Mouse (Mus musculus): ENCODE measurements around the gene Zer1. TPM values are rescaled to one million over a fixed set of nuclear protein-coding genes. Genes with fewer than 3 reads are reported as not detected.
A peak's percentile ranks its signal among the peaks of the same experiment; 100 is the strongest.

Gene Zer1
- polyA plus RNA-seq, 1 experiment = 62.4 TPM

GRCm38 (mm10) chr2:30123729-30124471 lies 485 bp downstream of the Zer1 start:
- H3K27ac ChIP-seq (ENCODE audit: control insufficient read depth, insufficient read depth, low read depth, low read length) = peak overlapping the region; percentile 84
- no peak for TF ChIP-seq CTCF (IDR thresholded peaks at IDR 0.05; ENCODE audit: control insufficient read depth, insufficient read depth, insufficient replicate concordance, low read depth, low read length)
- TF ChIP-seq POLR2A (IDR thresholded peaks at IDR 0.05; ENCODE audit: control insufficient read depth, low read depth, low read length) = no peak
- no peaks in the 10 kb centered on the region; the same call in 1 of the 2 replicates for H3K36me3 ChIP-seq (ENCODE audit: control insufficient read depth, insufficient read depth, low read length)
- H3K4me1 ChIP-seq (ENCODE audit: control insufficient read depth, insufficient read depth, low read length) = peaks cover 9% of the 10 kb centered on the region; the same call in 1 of the 2 replicates
- peak overlapping the region; percentile 95 for H3K4me3 ChIP-seq (ENCODE audit: control insufficient read depth, low read depth, low read length)
- H3K27me3 ChIP-seq (ENCODE audit: control insufficient read depth, insufficient read depth, low read length) = no peaks in the 10 kb centered on the region

- TF ChIP-seq POLR2A (IDR thresholded peaks at IDR 0.05; ENCODE audit: control insufficient read depth, low read depth, low read length) (no peak), CTCF (IDR thresholded peaks at IDR 0.05; ENCODE audit: control insufficient read depth, insufficient read depth, insufficient replicate concordance, low read depth, low read length) (no peak)
- Histone ChIP-seq H3K27ac (ENCODE audit: control insufficient read depth, insufficient read depth, low read depth, low read length) (no peak overlapping the region), H3K27me3 (ENCODE audit: control insufficient read depth, insufficient read depth, low read length) (no peaks in the 10 kb centered on the region), H3K36me3 (ENCODE audit: control insufficient read depth, insufficient read depth, low read length) (no peaks in the 10 kb centered on the region; the same call in 1 of the 2 replicates), H3K4me1 (ENCODE audit: control insufficient read depth, insufficient read depth, low read length) (peaks cover 9% of the 10 kb centered on the region; the same call in 1 of the 2 replicates), H3K4me3 (ENCODE audit: control insufficient read depth, low read depth, low read length) (peak overlapping the region; percentile 95; the same call in 1 of the 2 replicates)
These were observed 1.6 kb downstream of the Zer1 start for GRCm38 (mm10) chr2:30122766-30123165.

GRCm38 (mm10) chr2:30120269-30120668 lies 4.1 kb downstream of the Zer1 start:
- H3K27ac ChIP-seq (ENCODE audit: control insufficient read depth, insufficient read depth, low read depth, low read length) = no peak overlapping the region
- H3K27me3 ChIP-seq (ENCODE audit: control insufficient read depth, insufficient read depth, low read length) = no peaks in the 10 kb centered on the region
- H3K4me1 ChIP-seq (ENCODE audit: control insufficient read depth, insufficient read depth, low read length) = peaks cover 9% of the 10 kb centered on the region; the same call in 1 of the 2 replicates
- TF ChIP-seq POLR2A (IDR thresholded peaks at IDR 0.05; ENCODE audit: control insufficient read depth, low read depth, low read length) (no peak), CTCF (IDR thresholded peaks at IDR 0.05; ENCODE audit: control insufficient read depth, insufficient read depth, insufficient replicate concordance, low read depth, low read length) (no peak)
- H3K4me3 ChIP-seq (ENCODE audit: control insufficient read depth, low read depth, low read length) = no peak overlapping the region
- H3K36me3 ChIP-seq (ENCODE audit: control insufficient read depth, insufficient read depth, low read length) = no peaks in the 10 kb centered on the region; the same call in 1 of the 2 replicates

GRCm38 (mm10) chr2:30119641-30120051 lies 4.7 kb downstream of the Zer1 start:
- no peak overlapping the region for H3K4me3 ChIP-seq (ENCODE audit: control insufficient read depth, low read depth, low read length)
- no peaks in the 10 kb centered on the region for H3K27me3 ChIP-seq (ENCODE audit: control insufficient read depth, insufficient read depth, low read length)
- peaks cover 7% of the 10 kb centered on the region; the same call in 1 of the 2 replicates for H3K4me1 ChIP-seq (ENCODE audit: control insufficient read depth, insufficient read depth, low read length)
- TF ChIP-seq CTCF (IDR thresholded peaks at IDR 0.05; ENCODE audit: control insufficient read depth, insufficient read depth, insufficient replicate concordance, low read depth, low read length) (no peak), POLR2A (IDR thresholded peaks at IDR 0.05; ENCODE audit: control insufficient read depth, low read depth, low read length) (no peak)
- H3K36me3 ChIP-seq (ENCODE audit: control insufficient read depth, insufficient read depth, low read length) = no peaks in the 10 kb centered on the region; the same call in 1 of the 2 replicates
- no peak overlapping the region for H3K27ac ChIP-seq (ENCODE audit: control insufficient read depth, insufficient read depth, low read depth, low read length)

- Histone ChIP-seq H3K4me1 (ENCODE audit: control insufficient read depth, insufficient read depth, low read length) (no peaks in the 10 kb centered on the region), H3K27ac (ENCODE audit: control insufficient read depth, insufficient read depth, low read depth, low read length) (no peak overlapping the region), H3K27me3 (ENCODE audit: control insufficient read depth, insufficient read depth, low read length) (no peaks in the 10 kb centered on the region), H3K36me3 (ENCODE audit: control insufficient read depth, insufficient read depth, low read length) (peaks cover 3% of the 10 kb centered on the region), H3K4me3 (ENCODE audit: control insufficient read depth, low read depth, low read length) (no peak overlapping the region)
- TF ChIP-seq POLR2A (IDR thresholded peaks at IDR 0.05; ENCODE audit: control insufficient read depth, low read depth, low read length) = no peak
- no peak for TF ChIP-seq CTCF (IDR thresholded peaks at IDR 0.05; ENCODE audit: control insufficient read depth, insufficient read depth, insufficient replicate concordance, low read depth, low read length)
These were observed 11.8 kb downstream of the Zer1 start for GRCm38 (mm10) chr2:30112564-30112963.

- TF ChIP-seq CTCF (IDR thresholded peaks at IDR 0.05; ENCODE audit: control insufficient read depth, insufficient read depth, insufficient replicate concordance, low read depth, low read length) (no peak), POLR2A (IDR thresholded peaks at IDR 0.05; ENCODE audit: control insufficient read depth, low read depth, low read length) (no peak)
- H3K36me3 ChIP-seq (ENCODE audit: control insufficient read depth, insufficient read depth, low read length) = peaks cover 3% of the 10 kb centered on the region
- H3K4me3 ChIP-seq (ENCODE audit: control insufficient read depth, low read depth, low read length) = no peak overlapping the region
- H3K27ac ChIP-seq (ENCODE audit: control insufficient read depth, insufficient read depth, low read depth, low read length) = no peak overlapping the region
- H3K4me1 ChIP-seq (ENCODE audit: control insufficient read depth, insufficient read depth, low read length) = no peaks in the 10 kb centered on the region
- no peaks in the 10 kb centered on the region for H3K27me3 ChIP-seq (ENCODE audit: control insufficient read depth, insufficient read depth, low read length)
These were observed 12.9 kb downstream of the Zer1 start for GRCm38 (mm10) chr2:30111500-30111899.

GRCm38 (mm10) chr2:30108260-30108659 lies 16.1 kb downstream of the Zer1 start:
- no peaks in the 10 kb centered on the region for H3K27me3 ChIP-seq (ENCODE audit: control insufficient read depth, insufficient read depth, low read length)
- peaks cover 3% of the 10 kb centered on the region for H3K36me3 ChIP-seq (ENCODE audit: control insufficient read depth, insufficient read depth, low read length)

More at GRCm38 (mm10) chr2:30108260-30108659, 16.1 kb downstream of the Zer1 start:
- no peak overlapping the region for H3K4me3 ChIP-seq (ENCODE audit: control insufficient read depth, low read depth, low read length)
- H3K4me1 ChIP-seq (ENCODE audit: control insufficient read depth, insufficient read depth, low read length) = no peaks in the 10 kb centered on the region
- no peak for TF ChIP-seq CTCF (IDR thresholded peaks at IDR 0.05; ENCODE audit: control insufficient read depth, insufficient read depth, insufficient replicate concordance, low read depth, low read length)
- TF ChIP-seq POLR2A (IDR thresholded peaks at IDR 0.05; ENCODE audit: control insufficient read depth, low read depth, low read length) = no peak
- no peak overlapping the region for H3K27ac ChIP-seq (ENCODE audit: control insufficient read depth, insufficient read depth, low read depth, low read length)
